ENCODE assay signal across 8 mouse cellular contexts in genomic region chr3:157924692-157925328, GRCm38 (mm10). TPM values are rescaled to one million over a fixed set of nuclear protein-coding genes. Genes with fewer than 3 reads are reported as not detected.
DNase-seq lines count a peak whose midpoint lies in the region; ATAC-seq and TF ChIP-seq lines count a peak whose summit lies in the region.

Gene Cth (minus strand): TSS chr3:157925077.

- H3K4me2 ChIP-seq in forebrain, embryonic 13.5 days: peak within 1 kb of the TSS; percentile 88
- peak within 1 kb of the TSS; percentile 90 for H3K4me2 ChIP-seq in heart, postnatal 0 days (ENCODE audit: low read depth, low read length)
- peak within 1 kb of the TSS; percentile 88 for H3K4me2 ChIP-seq in liver, embryonic 14.5 days (ENCODE audit: low read depth)
- peak within 1 kb of the TSS; percentile 69 for H3K4me2 ChIP-seq in neural tube, embryonic 12.5 days (replicated peaks)
- peak within 1 kb of the TSS; percentile 92 for H3K4me2 ChIP-seq in stomach, postnatal 0 days (replicated peaks; ENCODE audit: low read depth)

- TF ChIP-seq EP300 in heart, postnatal 0 days (IDR thresholded peaks at IDR 0.05; ENCODE audit: low read depth): no peak
- peak; percentile 57 for TF ChIP-seq EP300 in liver, embryonic 14.5 days (IDR thresholded peaks at IDR 0.05; ENCODE audit: low read depth)
- no peak for TF ChIP-seq EP300 in stomach, postnatal 0 days (optimal IDR thresholded peaks at IDR 0.05)

- peaks cover 11% of the 10 kb centered on the region for H3K4me1 ChIP-seq in forebrain, embryonic 13.5 days
- no peaks in the 10 kb centered on the region for H3K4me1 ChIP-seq in heart, postnatal 0 days (ENCODE audit: control insufficient read depth, insufficient read depth)
- H3K4me1 ChIP-seq in liver, embryonic 14.5 days (replicated peaks; ENCODE audit: control insufficient read depth in 2 of 2, insufficient read depth in 2 of 2, low read length in 1 of 2): peaks cover 0 to 3% of the 10 kb centered on the region in 2 experiments; a peak in 2 of 4 replicates
- H3K4me1 ChIP-seq in neural tube, embryonic 12.5 days: no peaks in the 10 kb centered on the region; the same call in 1 of the 2 replicates
- H3K4me1 ChIP-seq in stomach, postnatal 0 days (replicated peaks; ENCODE audit: control insufficient read depth, insufficient read depth): no peaks in the 10 kb centered on the region; the same call in 1 of the 2 replicates

- H3K4me3 ChIP-seq in forebrain, embryonic 13.5 days: peak within 1 kb of the TSS; percentile 52
- H3K4me3 ChIP-seq in heart, postnatal 0 days (ENCODE audit: low read depth, low read length): peak within 1 kb of the TSS; percentile 50
- H3K4me3 ChIP-seq in liver, embryonic 14.5 days (ENCODE audit: insufficient read depth in 1 of 2, low read depth in 2 of 2, low read length in 2 of 2): peak within 1 kb of the TSS; percentile 56 to 58
- H3K4me3 ChIP-seq in neural tube, embryonic 12.5 days: peak within 1 kb of the TSS; percentile 37
- peak within 1 kb of the TSS; percentile 56 for H3K4me3 ChIP-seq in stomach, postnatal 0 days (ENCODE audit: low read depth, low read length)

- peak within 1 kb of the TSS; percentile 66 for H3K9ac ChIP-seq in forebrain, embryonic 13.5 days
- H3K9ac ChIP-seq in heart, postnatal 0 days (replicated peaks; ENCODE audit: low read depth, low read length): peak within 1 kb of the TSS; percentile 36; the same call in 1 of the 2 replicates
- H3K9ac ChIP-seq in liver, embryonic 14.5 days (replicated peaks): peak within 1 kb of the TSS; percentile 50
- H3K9ac ChIP-seq in neural tube, embryonic 12.5 days: peak within 1 kb of the TSS; percentile 47
- peak within 1 kb of the TSS; percentile 59 for H3K9ac ChIP-seq in stomach, postnatal 0 days (ENCODE audit: low read length)

- ATAC-seq in forebrain, embryonic 13.5 days: peak; percentile 100
- peak; percentile 100 for ATAC-seq in heart, postnatal 0 days (ENCODE audit: insufficient read depth, low read depth)
- peak; percentile 98 for ATAC-seq in liver, embryonic 14.5 days (ENCODE audit: insufficient read depth)
- peak; percentile 100 for ATAC-seq in neural tube, embryonic 12.5 days (ENCODE audit: low FRiP score, low read depth)
- peak; percentile 100 for ATAC-seq in stomach, postnatal 0 days (ENCODE audit: low FRiP score, low TSS enrichment)

- no peaks in the 10 kb centered on the region for H3K27me3 ChIP-seq in forebrain, embryonic 13.5 days
- H3K27me3 ChIP-seq in heart, postnatal 0 days (ENCODE audit: control insufficient read depth, insufficient read depth, low read length): no peaks in the 10 kb centered on the region
- H3K27me3 ChIP-seq in liver, embryonic 14.5 days (ENCODE audit: control insufficient read depth, insufficient read depth, low read length): no peaks in the 10 kb centered on the region; the same call in 1 of the 2 replicates
- H3K27me3 ChIP-seq in neural tube, embryonic 12.5 days (replicated peaks): no peaks in the 10 kb centered on the region
- no peaks in the 10 kb centered on the region for H3K27me3 ChIP-seq in stomach, postnatal 0 days (ENCODE audit: control insufficient read depth, insufficient read depth, low read length)

- no peaks in the 10 kb centered on the region for H3K36me3 ChIP-seq in forebrain, embryonic 13.5 days (ENCODE audit: poor library complexity, severe bottlenecking)
- no peaks in the 10 kb centered on the region for H3K36me3 ChIP-seq in heart, postnatal 0 days (replicated peaks; ENCODE audit: control insufficient read depth, insufficient read depth, low read length)
- no peaks in the 10 kb centered on the region for H3K36me3 ChIP-seq in liver, embryonic 14.5 days (replicated peaks; ENCODE audit: control insufficient read depth, insufficient read depth, low read depth)
- H3K36me3 ChIP-seq in neural tube, embryonic 12.5 days: no peaks in the 10 kb centered on the region
- H3K36me3 ChIP-seq in stomach, postnatal 0 days (ENCODE audit: control insufficient read depth, insufficient read depth, low read length): no peaks in the 10 kb centered on the region

- 3% methylated on average over 30 of the region's 30 CpGs for WGBS in forebrain, embryonic 13.5 days
- WGBS in heart, postnatal 0 days: under 1% methylated on average over 30 of the region's 30 CpGs
- WGBS in liver, embryonic 14.5 days (ENCODE audit: insufficient replicate concordance): under 1% methylated on average over 30 of the region's 30 CpGs
- WGBS in neural tube, embryonic 12.5 days: 1% methylated on average over 30 of the region's 30 CpGs
- WGBS in stomach, postnatal 0 days: 1% methylated on average over 28 of the region's 30 CpGs

- H3K27ac ChIP-seq in forebrain, embryonic 13.5 days: no peak within 1 kb of the TSS
- H3K27ac ChIP-seq in heart, postnatal 0 days (ENCODE audit: low read depth): no peak within 1 kb of the TSS
- H3K27ac ChIP-seq in liver, embryonic 14.5 days: no peak within 1 kb of the TSS
- H3K27ac ChIP-seq in neural tube, embryonic 12.5 days: no peak within 1 kb of the TSS
- peak within 1 kb of the TSS; percentile 49 for H3K27ac ChIP-seq in stomach, postnatal 0 days (replicated peaks)

- no peaks in the 10 kb centered on the region for H3K9me3 ChIP-seq in forebrain, embryonic 13.5 days (replicated peaks)
- H3K9me3 ChIP-seq in heart, postnatal 0 days (replicated peaks; ENCODE audit: control insufficient read depth, low read length): no peaks in the 10 kb centered on the region
- no peaks in the 10 kb centered on the region for H3K9me3 ChIP-seq in liver, embryonic 14.5 days (ENCODE audit: control insufficient read depth, low read length)
- H3K9me3 ChIP-seq in neural tube, embryonic 12.5 days: no peaks in the 10 kb centered on the region
- H3K9me3 ChIP-seq in stomach, postnatal 0 days (ENCODE audit: control insufficient read depth, low read length): no peaks in the 10 kb centered on the region

- 0 out of 2 replicates have a peak, but pooled peaks have one; percentile 8 for TF ChIP-seq CTCF in heart, postnatal 0 days (IDR thresholded peaks at IDR 0.05; ENCODE audit: low read depth)
- TF ChIP-seq CTCF in liver, embryonic 14.5 days (IDR thresholded peaks at IDR 0.05; ENCODE audit: low read depth): 0 out of 2 replicates have a peak, but pooled peaks have one; percentile 13
- peak; percentile 14; the same call in 1 of the 2 replicates for TF ChIP-seq CTCF in stomach, postnatal 0 days (IDR thresholded peaks at IDR 0.05; ENCODE audit: low read depth)

- DNase-seq in ES-CJ7 (ENCODE audit: low read depth, low spot score): peak; percentile 96
- peak; percentile 85 for DNase-seq in cerebellum, adult 11 months
- DNase-seq in heart, postnatal 0 days (ENCODE audit: low spot score): peak; percentile 86
- DNase-seq in kidney, postnatal 36 days: peak; percentile 95 to 97
- peak; percentile 79 to 82 (median 80) for DNase-seq in liver, embryonic 14.5 days (ENCODE audit: low read depth in 3 of 3, low spot score in 3 of 3)
- DNase-seq in stomach, postnatal 0 days (ENCODE audit: low spot score): peak; percentile 94

RNA-seq across cellular contexts. Expression of gene Cth, which starts in this region (rescaled TPM):
- 7.3 and 8.8 TPM in 2 replicates for polyA plus RNA-seq in forebrain, embryonic 13.5 days (2015; fragmentation: Nextera tagmentation; extraction: Ambion mirVana)
- 1.1 and 3.0 TPM in 2 replicates for total RNA-seq in heart, postnatal 0 days (2014; rRNA removed; ENCODE audit: low replicate concordance)
- polyA plus RNA-seq in heart, postnatal 0 days (2015; fragmentation: Nextera tagmentation; extraction: Ambion mirVana): 0.14 and 0.34 TPM in 2 replicates
- polyA plus RNA-seq in liver, embryonic 14.5 days (2012; rRNA removed): 23.7 and 25.3 TPM in 2 replicates
- 30.5 and 32.6 TPM in 2 replicates for polyA plus RNA-seq in liver, embryonic 14.5 days (2014; fragmentation: Nextera tagmentation; extraction: Ambion mirVana)
- polyA plus RNA-seq in neural tube, embryonic 12.5 days (2016; fragmentation: Nextera tagmentation; extraction: Ambion mirVana): 6.1 and 7.1 TPM in 2 replicates
- 8.5 and 9.3 TPM in 2 replicates for polyA plus RNA-seq in stomach, postnatal 0 days (2015; fragmentation: Nextera tagmentation; extraction: Ambion mirVana)
